Mouse (Mus musculus) forebrain, embryonic 13.5 days (tissue): ENCODE measurements around the gene Plekhm2. TPM values are rescaled to one million over a fixed set of nuclear protein-coding genes. Genes with fewer than 3 reads are reported as not detected.
A peak's percentile ranks its signal among the peaks of the same experiment; 100 is the strongest.

Experiments
- ATAC-seq: fragments of 200-750 bp; cut with Nextera tagmentation; 2 replicates; pipeline ENCODE4 v1.8.0; 2017
- H3K27ac ChIP-seq: fragments of 300-500 bp; sonication (generic); 2 replicates; pipeline ENCODE4 v1.5.1; 2015; ENCODE audit warnings: inconsistent platforms, mild to moderate bottlenecking, moderate library complexity
- H3K27me3 ChIP-seq: fragments of 300-500 bp; sonication (generic); 2 replicates; pipeline ENCODE4 v1.6.1; 2015; ENCODE audit warnings: mild to moderate bottlenecking, inconsistent platforms
- H3K36me3 ChIP-seq: fragments of 300-500 bp; sonication (generic); 2 replicates; pipeline ENCODE4 v1.6.1; 2015; ENCODE audit warnings: mild to moderate bottlenecking, inconsistent platforms; ENCODE audit not compliant: poor library complexity, severe bottlenecking
- H3K4me1 ChIP-seq: fragments of 300-500 bp; sonication (generic); 2 replicates; pipeline ENCODE4 v1.6.1; 2015; ENCODE audit warnings: inconsistent platforms
- H3K4me2 ChIP-seq: fragments of 300-500 bp; sonication (generic); 2 replicates; pipeline ENCODE4 v1.6.1; 2015; ENCODE audit warnings: inconsistent platforms, mild to moderate bottlenecking, moderate library complexity
- H3K4me3 ChIP-seq: fragments of 300-500 bp; sonication (generic); 2 replicates; pipeline ENCODE4 v1.5.1; 2015; ENCODE audit warnings: mild to moderate bottlenecking, inconsistent platforms
- H3K9ac ChIP-seq: fragments of 300-500 bp; sonication (generic); 2 replicates; pipeline ENCODE4 v1.6.1; 2015; ENCODE audit warnings: mild to moderate bottlenecking, inconsistent platforms
- H3K9me3 ChIP-seq: fragments of 300-500 bp; sonication (generic); replicated peaks from 2 replicates; pipeline ENCODE4 v1.6.1; 2016; ENCODE audit warnings: inconsistent platforms
- WGBS: fragments of 180-500 bp; shearing (Covaris S2); methylation state at CpG from one replicate; pipeline ENCODE4 v1.1.7; 2015; 5-methylcytosine and 5-hydroxymethylcytosine counted together
- polyA plus RNA-seq: library from polyadenylated mRNA; unstranded; fragments of >200 nt; fragmentation: Nextera tagmentation; extraction: Ambion mirVana; gene quantifications from 2 replicates; pipeline ENCODE4 v1.2.1, GENCODE M21; 2015

The Plekhm2 gene
- polyA plus RNA-seq, 1 experiment from 2014 or later: 6.1 TPM

GRCm38 (mm10) chr4:141658846-141659484 lies 5.7 kb downstream of the Plekhm2 start:
- Histone ChIP-seq H3K36me3 (peaks cover 43% of the 10 kb centered on the region), H3K9me3 (no peaks in the 10 kb centered on the region), H3K4me2 (no peak overlapping the region), H3K9ac (no peak overlapping the region), H3K27ac (no peak overlapping the region), H3K4me3 (no peak overlapping the region), H3K27me3 (no peaks in the 10 kb centered on the region), H3K4me1 (peaks cover 6% of the 10 kb centered on the region)
- WGBS: 94% methylated on average over 6 of the region's 6 CpGs
- no peak for ATAC-seq

- no peaks in the 10 kb centered on the region for H3K27me3 ChIP-seq
- peaks cover 57% of the 10 kb centered on the region for H3K36me3 ChIP-seq
- WGBS: 83% methylated on average over 8 of the region's 8 CpGs
- no peak for ATAC-seq
- no peaks in the 10 kb centered on the region for H3K9me3 ChIP-seq
- no peaks in the 10 kb centered on the region for H3K4me1 ChIP-seq
- no peak overlapping the region for H3K4me2 ChIP-seq
- no peak overlapping the region for H3K27ac ChIP-seq
- no peak overlapping the region for H3K4me3 ChIP-seq
- no peak overlapping the region for H3K9ac ChIP-seq
These were observed 7.8 kb downstream of the Plekhm2 start for GRCm38 (mm10) chr4:141656932-141657331.

- H3K36me3 ChIP-seq: peaks cover 54% of the 10 kb centered on the region
- no peak overlapping the region for H3K27ac ChIP-seq
- WGBS: 88% methylated on average over 12 of the region's 12 CpGs
- no peak overlapping the region for H3K4me2 ChIP-seq
- no peak overlapping the region for H3K9ac ChIP-seq
- no peaks in the 10 kb centered on the region for H3K27me3 ChIP-seq
- H3K4me1 ChIP-seq: no peaks in the 10 kb centered on the region
- ATAC-seq: no peak
- no peak overlapping the region for H3K4me3 ChIP-seq
- H3K9me3 ChIP-seq: no peaks in the 10 kb centered on the region
These were observed 8.6 kb downstream of the Plekhm2 start for GRCm38 (mm10) chr4:141655908-141656608.

GRCm38 (mm10) chr4:141654509-141654908 lies 10.2 kb downstream of the Plekhm2 start:
- Histone ChIP-seq H3K36me3 (peaks cover 39% of the 10 kb centered on the region), H3K9ac (no peak overlapping the region), H3K4me1 (peaks cover 3% of the 10 kb centered on the region), H3K27ac (no peak overlapping the region), H3K27me3 (no peaks in the 10 kb centered on the region), H3K4me2 (no peak overlapping the region), H3K4me3 (no peak overlapping the region), H3K9me3 (no peaks in the 10 kb centered on the region)
- WGBS: 95% methylated on average over 6 of the region's 6 CpGs
- ATAC-seq: no peak

GRCm38 (mm10) chr4:141653813-141654212 lies 10.9 kb downstream of the Plekhm2 start:
- Histone ChIP-seq H3K4me2 (no peak overlapping the region), H3K9ac (no peak overlapping the region), H3K4me1 (peaks cover 10% of the 10 kb centered on the region), H3K4me3 (no peak overlapping the region), H3K27ac (no peak overlapping the region), H3K27me3 (no peaks in the 10 kb centered on the region), H3K36me3 (peaks cover 34% of the 10 kb centered on the region), H3K9me3 (no peaks in the 10 kb centered on the region)
- WGBS: 94% methylated on average over 13 of the region's 13 CpGs
- no peak for ATAC-seq

GRCm38 (mm10) chr4:141653044-141653443 lies 11.7 kb downstream of the Plekhm2 start:
- Histone ChIP-seq H3K4me3 (no peak overlapping the region), H3K4me1 (peaks cover 11% of the 10 kb centered on the region), H3K27me3 (no peaks in the 10 kb centered on the region), H3K9me3 (no peaks in the 10 kb centered on the region), H3K9ac (no peak overlapping the region), H3K36me3 (peaks cover 31% of the 10 kb centered on the region), H3K4me2 (no peak overlapping the region), H3K27ac (no peak overlapping the region)
- 93% methylated on average over 8 of the region's 8 CpGs for WGBS
- ATAC-seq: no peak

GRCm38 (mm10) chr4:141651944-141652343 lies 12.8 kb downstream of the Plekhm2 start:
- H3K9ac ChIP-seq: no peak overlapping the region
- no peaks in the 10 kb centered on the region for H3K9me3 ChIP-seq
- 87% methylated on average over 10 of the region's 10 CpGs for WGBS
- ATAC-seq: no peak
- H3K27ac ChIP-seq: no peak overlapping the region
- H3K36me3 ChIP-seq: peaks cover 31% of the 10 kb centered on the region
- no peak overlapping the region for H3K4me3 ChIP-seq
- peaks cover 11% of the 10 kb centered on the region for H3K4me1 ChIP-seq
- no peak overlapping the region for H3K4me2 ChIP-seq
- no peaks in the 10 kb centered on the region for H3K27me3 ChIP-seq

GRCm38 (mm10) chr4:141651286-141651685 lies 13.4 kb downstream of the Plekhm2 start:
- Histone ChIP-seq H3K36me3 (peaks cover 32% of the 10 kb centered on the region), H3K27me3 (no peaks in the 10 kb centered on the region), H3K4me1 (peaks cover 11% of the 10 kb centered on the region), H3K4me3 (no peak overlapping the region), H3K27ac (no peak overlapping the region), H3K9ac (no peak overlapping the region), H3K9me3 (no peaks in the 10 kb centered on the region), H3K4me2 (no peak overlapping the region)
- no peak for ATAC-seq
- WGBS: 91% methylated on average over 6 of the region's 6 CpGs

- WGBS: 55% methylated on average over 6 of the region's 6 CpGs
- Histone ChIP-seq H3K27ac (peak overlapping the region; percentile 28; the same call in 1 of the 2 replicates), H3K9me3 (no peaks in the 10 kb centered on the region), H3K4me3 (no peak overlapping the region), H3K4me1 (peaks cover 11% of the 10 kb centered on the region), H3K4me2 (peak overlapping the region; percentile 7; the same call in 1 of the 2 replicates), H3K9ac (no peak overlapping the region), H3K27me3 (no peaks in the 10 kb centered on the region), H3K36me3 (peaks cover 24% of the 10 kb centered on the region)
- ATAC-seq: 0 out of 2 replicates have a peak, but pooled peaks have one; percentile 19
These were observed 15.5 kb downstream of the Plekhm2 start for GRCm38 (mm10) chr4:141649244-141649643.

GRCm38 (mm10) chr4:141648262-141648661 lies 16.4 kb downstream of the Plekhm2 start:
- H3K36me3 ChIP-seq: peaks cover 14% of the 10 kb centered on the region
- no peak overlapping the region for H3K9ac ChIP-seq
- H3K27ac ChIP-seq: no peak overlapping the region
- H3K4me1 ChIP-seq: peaks cover 20% of the 10 kb centered on the region
- 91% methylated on average over 5 of the region's 5 CpGs for WGBS
- no peak overlapping the region for H3K4me2 ChIP-seq
- no peaks in the 10 kb centered on the region for H3K9me3 ChIP-seq
- ATAC-seq: no peak
- H3K27me3 ChIP-seq: no peaks in the 10 kb centered on the region
- no peak overlapping the region for H3K4me3 ChIP-seq

- WGBS: 95% methylated on average over 3 of the region's 3 CpGs
- no peaks in the 10 kb centered on the region for H3K27me3 ChIP-seq
- peaks cover 24% of the 10 kb centered on the region for H3K4me1 ChIP-seq
- no peak overlapping the region for H3K4me2 ChIP-seq
- ATAC-seq: no peak
- H3K27ac ChIP-seq: no peak overlapping the region
- H3K9me3 ChIP-seq: no peaks in the 10 kb centered on the region
- H3K36me3 ChIP-seq: peaks cover 13% of the 10 kb centered on the region
- no peak overlapping the region for H3K4me3 ChIP-seq
- H3K9ac ChIP-seq: no peak overlapping the region
These were observed 17.5 kb downstream of the Plekhm2 start for GRCm38 (mm10) chr4:141647187-141647586.

GRCm38 (mm10) chr4:141645988-141646387 lies 18.7 kb downstream of the Plekhm2 start:
- no peaks in the 10 kb centered on the region for H3K27me3 ChIP-seq
- no peaks in the 10 kb centered on the region for H3K9me3 ChIP-seq
- 96% methylated on average over 8 of the region's 8 CpGs for WGBS
- no peak overlapping the region for H3K9ac ChIP-seq
- peaks cover 24% of the 10 kb centered on the region for H3K4me1 ChIP-seq
- H3K27ac ChIP-seq: no peak overlapping the region
- no peak overlapping the region for H3K4me2 ChIP-seq
- H3K4me3 ChIP-seq: no peak overlapping the region
- ATAC-seq: no peak
- peaks cover 23% of the 10 kb centered on the region for H3K36me3 ChIP-seq
